Mouse (Mus musculus) kidney, adult 9 months (tissue): ENCODE measurements around the gene Olfr1475.
"Not testable (repeated sequence)": the region's sequence is repeated elsewhere in the genome, so short reads cannot be mapped to it uniquely, and the experiment has no call there.

Experiments
- DNase-seq: peaks from one replicate; pipeline ENCODE4 v3.0.0; 2022

Gene Olfr1475

GRCm38 (mm10) chr19:13480096-13480495, at the start of gene Olfr1475:
Gene Olfr1475 (minus strand): TSS chr19:13480196.
- DNase-seq = no peak

DNA sequence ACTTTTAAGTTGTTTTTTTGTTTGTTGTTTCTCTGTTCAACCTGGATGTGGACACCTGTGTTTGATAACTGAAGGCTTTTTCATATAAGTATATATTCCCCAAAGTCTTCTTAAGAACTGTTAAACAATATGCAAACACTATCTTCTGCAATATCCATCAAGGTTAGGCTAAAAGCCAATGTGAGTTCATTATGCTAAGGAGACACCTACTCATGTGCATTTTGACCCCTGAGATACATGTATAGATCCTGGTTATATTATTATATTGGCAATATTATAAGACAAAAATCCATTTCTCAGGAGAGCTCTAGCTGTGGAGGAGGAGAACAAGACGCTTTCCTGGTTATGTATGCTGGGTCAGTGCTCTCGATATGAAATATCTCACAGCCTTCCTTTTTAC, 47.6 kb upstream of the Olfr1475 start, which contains the start of gene Olfr1480:
Gene Olfr1480, plus strand, starts transcription at position 301 of the 400 bp plus-strand sequence.
- DNase-seq = no peak

- DNase-seq = no peak
Measured at GRCm38 (mm10) chr19:13500246-13500645, 20.2 kb upstream of the Olfr1475 start, which contains the start of gene Olfr1477. Gene Olfr1477 (plus strand): TSS chr19:13500546.

GRCm38 (mm10) chr19:13469265-13469664, 10.7 kb downstream of the Olfr1475 start, which contains the start of gene Olfr1474:
Gene Olfr1474 (plus strand): TSS chr19:13469565.
- DNase-seq = not testable (repeated sequence)

DNA sequence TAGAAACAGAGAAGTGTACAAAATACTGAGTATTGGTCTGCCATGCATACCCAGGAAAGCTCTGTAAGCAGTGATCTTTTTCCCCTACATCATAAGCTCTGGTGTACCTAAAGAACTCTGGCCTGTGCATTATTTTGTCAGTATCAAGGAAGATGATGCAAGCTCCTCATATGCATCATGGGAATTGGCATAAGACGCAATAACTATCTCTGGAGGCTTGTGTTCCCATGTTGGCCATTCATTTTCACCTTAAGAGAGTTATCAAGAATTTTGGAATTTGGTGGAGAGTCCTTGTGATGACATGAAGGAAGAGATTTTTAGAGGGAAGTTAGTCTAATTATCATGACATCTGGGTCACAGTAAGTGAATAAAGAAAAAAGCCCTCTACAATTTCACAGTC, 24.0 kb downstream of the Olfr1475 start, which contains the start of gene Olfr1472:
Gene Olfr1472, minus strand, starts transcription at position 101 of the 400 bp plus-strand sequence.
- no peak for DNase-seq

DNA sequence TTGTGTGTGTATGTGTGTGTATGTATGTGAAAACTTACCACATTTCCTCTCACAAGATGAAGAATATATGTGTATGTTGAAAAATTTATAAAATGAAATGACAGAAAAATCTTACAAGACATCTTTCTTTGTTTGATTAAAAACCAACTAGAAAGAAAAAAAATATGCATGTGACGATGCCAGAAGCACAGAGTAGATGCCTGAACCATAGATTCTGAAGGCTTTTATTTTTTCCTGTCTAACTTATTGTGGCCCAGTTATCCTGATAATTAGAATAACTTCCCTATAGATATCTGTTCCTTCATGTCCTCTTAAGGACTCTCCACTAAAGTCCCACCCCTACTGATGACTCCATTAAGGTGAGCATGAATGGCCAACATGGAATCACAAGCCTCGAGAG, 36.9 kb downstream of the Olfr1475 start, which contains the start of gene Olfr1471:
Gene Olfr1471, plus strand, starts transcription at position 301 of the 400 bp plus-strand sequence.
- DNase-seq = not testable (repeated sequence)
